In genomic region chr2:51140486-51140885, GRCm38 (mm10) we compare ENCODE assay signal across 8 mouse cellular contexts. TPM values are rescaled to one million over a fixed set of nuclear protein-coding genes. Genes with fewer than 3 reads are reported as not detected.
DNase-seq lines count a peak whose midpoint lies in the region; ATAC-seq lines count a peak whose summit lies in the region.

No protein-coding gene starts in this region.

- intact Hi-C loops in gastrocnemius, postnatal 36 days (cut with DNase I) = no loop called here

- peak; percentile 68; the same call in 1 of the 2 replicates for ATAC-seq in embryonic facial prominence, embryonic 14.5 days (ENCODE audit: low read depth)
- no peak for ATAC-seq in intestine, embryonic 15.5 days
- ATAC-seq in lung, embryonic 15.5 days (ENCODE audit: borderline replicate concordance, extremely low read depth, low FRiP score, low TSS enrichment) = peak; percentile 37; the same call in 1 of the 2 replicates
- ATAC-seq in stomach, embryonic 15.5 days (ENCODE audit: insufficient read depth, low FRiP score, low read depth) = no peak

- H3K9me3 ChIP-seq in embryonic facial prominence, embryonic 14.5 days (ENCODE audit: control insufficient read depth, low read length) = no peaks in the 10 kb centered on the region
- H3K9me3 ChIP-seq in intestine, embryonic 15.5 days = no peaks in the 10 kb centered on the region
- no peaks in the 10 kb centered on the region for H3K9me3 ChIP-seq in lung, embryonic 15.5 days
- H3K9me3 ChIP-seq in stomach, embryonic 15.5 days = no peaks in the 10 kb centered on the region

- H3K4me3 ChIP-seq in embryonic facial prominence, embryonic 14.5 days (ENCODE audit: low read depth, low read length) = peak overlapping the region; percentile 27
- H3K4me3 ChIP-seq in intestine, embryonic 15.5 days (replicated peaks) = peak overlapping the region; percentile 1
- H3K4me3 ChIP-seq in lung, embryonic 15.5 days = peak overlapping the region; percentile 20
- H3K4me3 ChIP-seq in stomach, embryonic 15.5 days (replicated peaks) = peak overlapping the region; percentile 16; the same call in 1 of the 2 replicates

- peak overlapping the region; percentile 45 for H3K9ac ChIP-seq in embryonic facial prominence, embryonic 14.5 days (ENCODE audit: low read depth, low read length)
- H3K9ac ChIP-seq in intestine, embryonic 15.5 days = peak overlapping the region; percentile 34; the same call in 1 of the 2 replicates
- H3K9ac ChIP-seq in lung, embryonic 15.5 days = peak overlapping the region; percentile 1; the same call in 1 of the 2 replicates
- no peak overlapping the region for H3K9ac ChIP-seq in stomach, embryonic 15.5 days

- H3K27me3 ChIP-seq in embryonic facial prominence, embryonic 14.5 days (replicated peaks; ENCODE audit: control insufficient read depth, insufficient read depth, low read length) = no peaks in the 10 kb centered on the region
- no peaks in the 10 kb centered on the region for H3K27me3 ChIP-seq in intestine, embryonic 15.5 days (replicated peaks)
- no peaks in the 10 kb centered on the region for H3K27me3 ChIP-seq in lung, embryonic 15.5 days
- no peaks in the 10 kb centered on the region for H3K27me3 ChIP-seq in stomach, embryonic 15.5 days (replicated peaks)

- H3K4me1 ChIP-seq in embryonic facial prominence, embryonic 14.5 days (ENCODE audit: control insufficient read depth, insufficient read depth, low read length) = peaks cover 61% of the 10 kb centered on the region
- peaks cover 36% of the 10 kb centered on the region for H3K4me1 ChIP-seq in intestine, embryonic 15.5 days (replicated peaks)
- H3K4me1 ChIP-seq in lung, embryonic 15.5 days = peaks cover 70% of the 10 kb centered on the region
- H3K4me1 ChIP-seq in stomach, embryonic 15.5 days = peaks cover 49% of the 10 kb centered on the region

- H3K36me3 ChIP-seq in embryonic facial prominence, embryonic 14.5 days (ENCODE audit: control insufficient read depth, insufficient read depth, low read length) = peaks cover 45% of the 10 kb centered on the region
- H3K36me3 ChIP-seq in intestine, embryonic 15.5 days = peaks cover 6% of the 10 kb centered on the region
- peaks cover 23% of the 10 kb centered on the region for H3K36me3 ChIP-seq in lung, embryonic 15.5 days
- H3K36me3 ChIP-seq in stomach, embryonic 15.5 days = peaks cover 5% of the 10 kb centered on the region

- 4% methylated on average over 8 of the region's 8 CpGs for WGBS in embryonic facial prominence, embryonic 14.5 days
- WGBS in intestine, embryonic 15.5 days = 6% methylated on average over 8 of the region's 8 CpGs
- 3% methylated on average over 8 of the region's 8 CpGs for whole genome bisulfite sequencing in lung, embryonic 15.5 days
- 8% methylated on average over 8 of the region's 8 CpGs for WGBS in stomach, embryonic 15.5 days

- peak overlapping the region; percentile 70 for H3K4me2 ChIP-seq in embryonic facial prominence, embryonic 14.5 days (ENCODE audit: low read depth, low read length)
- H3K4me2 ChIP-seq in intestine, embryonic 15.5 days (replicated peaks) = peak overlapping the region; percentile 47
- H3K4me2 ChIP-seq in lung, embryonic 15.5 days = peak overlapping the region; percentile 49
- peak overlapping the region; percentile 50 for H3K4me2 ChIP-seq in stomach, embryonic 15.5 days

- peak overlapping the region; percentile 9; the same call in 1 of the 2 replicates for H3K27ac ChIP-seq in embryonic facial prominence, embryonic 14.5 days (replicated peaks; ENCODE audit: low read depth, low read length)
- H3K27ac ChIP-seq in intestine, embryonic 15.5 days = peak overlapping the region; percentile 54
- peak overlapping the region; percentile 61 for H3K27ac ChIP-seq in lung, embryonic 15.5 days
- peak overlapping the region; percentile 46 for H3K27ac ChIP-seq in stomach, embryonic 15.5 days

- DNase-seq in 3T3-L1 (ENCODE audit: low read depth, low spot score) = peak; percentile 83
- DNase-seq in embryonic facial prominence, embryonic 14.5 days (ENCODE audit: low spot score) = peak; percentile 79
- no peak for DNase-seq in right cerebral cortex, postnatal 10 days (ENCODE audit: low spot score in 2 of 2)
- no peak for DNase-seq in gastrocnemius, postnatal 36 days
- no peak for DNase-seq in ovary, postnatal 14 days (ENCODE audit: low spot score)

RNA-seq across cellular contexts. Expression of gene Rnd3, which starts 8.4 kb away (rescaled TPM):
- 99.7 and 116 TPM in 2 replicates for polyA plus RNA-seq in embryonic facial prominence, embryonic 14.5 days (2014; fragmentation: Nextera tagmentation; extraction: Ambion mirVana)
- 58.9 and 69.4 TPM in 2 replicates for polyA plus RNA-seq in intestine, embryonic 15.5 days (2015; fragmentation: Nextera tagmentation; extraction: Ambion mirVana)
- 63.7 and 64.0 TPM in 2 replicates for polyA plus RNA-seq in lung, embryonic 15.5 days (2015; fragmentation: Nextera tagmentation; extraction: Ambion mirVana)
- polyA plus RNA-seq in stomach, embryonic 15.5 days (2015; fragmentation: Nextera tagmentation; extraction: Ambion mirVana) = 63.1 and 66.3 TPM in 2 replicates
- total RNA-seq in gastrocnemius, postnatal 36 days (2021) = 1 to 10 TPM; 6.5 to 9.0 TPM

Comparison
In these comparisons a context has a peak if more than half of its experiments do, and no peak if none do; other contexts are left out.
1. DNase-seq: peak in 3T3-L1 (single experiment) and embryonic facial prominence, embryonic 14.5 days (single experiment); none in right cerebral cortex, postnatal 10 days (0 of 2), gastrocnemius, postnatal 36 days (0 of 2) and ovary, postnatal 14 days (single experiment).
2. ATAC-seq: peak in embryonic facial prominence, embryonic 14.5 days (single experiment) and lung, embryonic 15.5 days (single experiment); none in intestine, embryonic 15.5 days (single experiment) and stomach, embryonic 15.5 days (single experiment).
3. H3K27ac ChIP-seq: peak in every context shown above with its lines; median percentile 61 in lung, embryonic 15.5 days; 54 in intestine, embryonic 15.5 days; 46 in stomach, embryonic 15.5 days; 9 in embryonic facial prominence, embryonic 14.5 days.
4. Peak in every context shown above with its lines, with median percentiles within 50 percentile points of each other: H3K4me2 ChIP-seq and H3K4me3 ChIP-seq.